Mouse (Mus musculus): ENCODE data around the gene Hps5.
A peak's percentile ranks its signal among the peaks of the same experiment; 100 is the strongest.
"Not testable (repeated sequence)": the region's sequence is repeated elsewhere in the genome, so short reads cannot be mapped to it uniquely, and the experiment has no call there.

Gene Hps5

DNA sequence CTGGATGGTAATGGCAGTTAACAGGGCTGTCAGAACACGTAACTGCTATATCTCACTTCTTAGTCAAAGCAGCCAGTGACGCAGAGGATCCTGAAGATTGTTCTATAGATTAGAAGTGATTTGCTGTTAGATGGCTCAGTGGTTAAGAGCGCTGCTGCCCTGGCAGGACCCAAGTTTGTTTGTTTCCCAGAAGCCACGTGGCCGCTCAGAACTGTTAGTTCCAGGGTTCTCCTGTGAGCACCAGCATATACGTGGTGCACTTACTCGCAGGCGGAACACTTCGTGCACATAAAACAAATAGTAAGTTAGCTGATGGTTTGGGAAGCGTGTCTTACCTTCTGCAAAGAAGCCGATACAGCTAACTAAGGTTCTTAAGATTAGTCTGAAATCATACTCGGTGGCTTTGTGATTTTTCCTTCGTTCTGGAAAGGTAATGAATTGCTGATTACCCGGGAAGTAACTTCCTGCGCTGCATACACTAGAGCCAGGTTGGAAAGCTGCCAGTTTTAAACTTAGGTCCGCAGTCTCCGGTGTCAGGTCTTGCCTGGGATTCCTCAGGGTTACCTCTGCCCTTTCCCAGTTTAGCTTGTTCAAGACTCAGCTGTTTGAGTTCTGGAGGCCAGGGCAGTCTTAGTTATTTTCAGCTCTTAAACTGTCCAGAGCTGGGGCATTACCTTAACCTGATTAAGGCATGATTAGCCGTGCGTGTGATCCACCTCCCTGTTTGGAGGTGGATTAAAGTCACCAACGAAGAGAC, 31.4 kb upstream of the Hps5 start:
- DNase-seq (ENCODE audit: low spot score) = no peak

DNA sequence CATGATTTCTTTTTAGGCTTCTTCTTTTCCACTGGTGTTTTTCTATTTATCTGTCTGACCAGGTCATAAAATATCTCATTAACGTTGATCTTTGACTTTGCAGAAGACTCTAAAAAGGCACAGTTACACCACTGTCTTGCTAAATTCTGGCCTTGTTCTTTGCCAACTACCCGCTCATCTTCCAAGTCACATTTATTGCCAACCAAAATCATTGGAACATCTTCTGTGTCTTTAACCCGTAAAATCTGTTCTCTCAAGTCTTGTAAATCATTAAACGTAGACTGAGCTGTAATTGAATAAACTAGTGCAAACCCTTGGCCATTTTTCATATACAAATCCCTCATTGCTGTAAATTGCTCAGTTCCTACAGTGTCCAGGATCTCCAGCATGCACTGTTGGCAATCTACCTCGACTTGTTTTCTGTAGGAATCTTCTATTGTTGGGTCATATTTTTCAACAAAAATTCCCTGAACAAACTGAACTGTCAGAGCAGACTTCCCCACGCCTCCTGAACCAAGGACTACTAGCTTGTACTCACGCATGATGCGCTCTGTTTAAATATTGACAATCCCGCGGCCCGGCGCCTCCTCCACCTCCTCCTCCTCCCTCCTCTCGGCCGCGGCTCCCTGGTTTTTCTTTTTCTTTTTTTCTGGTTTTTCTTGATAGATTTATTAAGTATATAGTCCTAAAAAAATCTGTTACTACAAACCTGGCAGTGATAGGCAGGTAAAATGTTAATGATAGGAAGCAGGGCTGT, 25.2 kb upstream of the Hps5 start:
- peak; percentile 49 for DNase-seq (ENCODE audit: low spot score)

DNA sequence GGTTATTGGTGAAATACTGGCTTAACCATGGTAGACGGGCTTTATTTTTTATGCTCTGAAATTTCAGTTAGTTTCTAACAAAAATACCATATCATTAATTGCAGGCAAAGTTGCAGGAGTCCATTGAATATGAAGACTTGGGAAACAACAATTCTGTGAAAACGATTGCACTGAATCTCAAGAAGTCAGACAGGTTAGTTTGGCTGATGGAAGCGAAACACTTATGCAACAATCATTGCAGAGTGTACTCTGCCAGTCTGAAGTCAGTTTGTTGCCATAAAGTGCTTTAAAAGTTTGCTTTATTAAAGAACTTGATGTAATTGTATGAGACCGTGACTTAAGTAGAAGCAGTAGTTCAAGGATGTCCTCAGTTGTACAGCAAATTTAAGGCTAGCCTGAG, 18.1 kb upstream of the Hps5 start:
- no peak for DNase-seq (ENCODE audit: low spot score)

DNA sequence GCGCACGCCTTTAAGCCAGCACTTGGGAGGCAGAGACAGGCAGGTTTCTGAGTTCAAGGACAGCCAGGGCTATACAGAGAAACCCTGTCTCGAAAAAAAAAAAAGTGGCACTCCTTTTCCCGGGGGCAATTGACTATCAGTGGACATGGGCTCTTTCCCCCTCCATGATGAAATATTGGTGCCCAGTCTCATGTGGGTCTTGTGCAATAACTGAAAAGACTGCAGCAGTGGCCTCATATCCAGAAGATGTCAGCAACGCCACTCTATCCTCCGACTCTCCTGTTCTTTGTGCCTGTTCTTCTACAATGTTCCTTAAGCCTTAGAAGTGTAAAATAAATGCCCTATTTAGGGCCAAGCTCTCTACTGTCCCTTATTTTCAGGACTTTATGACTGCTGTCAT, 14.5 kb upstream of the Hps5 start:
- DNase-seq (ENCODE audit: low spot score) = no peak

DNA sequence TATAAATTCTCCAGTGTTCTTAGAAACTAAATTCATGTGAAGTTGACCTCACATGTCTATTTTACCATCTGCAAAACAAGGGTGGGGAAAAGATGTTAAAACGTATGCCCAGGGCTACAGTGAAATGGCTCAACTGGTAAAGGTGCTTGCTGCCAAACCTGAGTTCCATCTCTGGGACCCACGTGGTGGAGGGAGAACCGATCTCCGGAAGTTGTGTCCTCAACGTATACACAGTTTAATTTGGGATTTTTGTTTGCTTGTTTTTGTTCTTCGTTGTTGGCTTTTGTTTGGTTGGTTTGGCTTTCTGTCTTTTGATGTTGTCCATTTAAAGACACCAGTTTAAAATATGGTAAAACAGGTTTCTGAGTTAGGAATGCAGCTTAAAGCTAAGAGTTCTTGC, 915 bp upstream of the Hps5 start:
- no peak for DNase-seq (ENCODE audit: low spot score)

DNA sequence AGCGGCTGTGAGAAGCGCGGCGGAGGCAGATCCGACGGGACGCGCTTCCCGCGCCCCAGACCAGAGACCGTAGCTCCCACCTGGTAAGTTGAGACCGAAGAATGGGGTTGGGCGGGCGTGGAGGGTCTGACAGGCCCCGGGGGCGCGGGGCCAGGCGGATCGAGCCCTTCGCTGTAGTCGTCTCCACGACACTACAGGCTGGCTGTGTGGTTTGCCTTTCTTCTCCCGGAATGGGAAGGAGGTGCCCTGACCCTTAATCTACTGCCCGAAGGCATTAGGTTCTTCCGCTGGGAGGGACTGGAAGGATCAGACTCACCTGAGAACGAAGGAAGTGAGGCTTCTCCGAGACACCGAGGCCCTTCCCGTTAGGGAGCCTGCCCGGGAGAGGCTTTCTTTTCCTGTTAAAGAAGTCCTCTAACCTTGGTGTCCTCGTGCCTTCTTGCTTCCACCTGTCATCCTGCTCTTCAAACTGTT, 379 bp upstream of the Hps5 start:
- DNase-seq (ENCODE audit: low spot score) = no peak

DNA sequence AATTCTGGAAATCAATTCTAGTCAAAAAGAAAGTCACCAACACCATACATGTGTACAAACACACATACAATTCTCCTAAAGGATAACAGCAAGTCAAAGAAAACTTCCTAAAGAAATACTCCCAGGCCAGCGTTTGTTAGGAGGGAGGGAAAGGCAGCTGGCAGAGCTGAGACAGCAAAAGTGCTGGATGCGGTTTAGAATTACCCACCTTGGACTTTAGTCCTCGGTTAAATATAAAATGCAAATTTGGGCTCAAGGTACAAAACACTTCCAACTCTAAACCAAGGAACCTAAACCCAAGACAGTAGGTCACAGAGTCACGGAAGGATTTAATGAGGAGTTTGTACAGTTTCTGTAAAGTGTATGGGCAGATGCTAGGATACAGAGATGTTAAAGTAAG, 2.0 kb downstream of the Hps5 start:
- no peak for DNase-seq (ENCODE audit: low spot score)

DNA sequence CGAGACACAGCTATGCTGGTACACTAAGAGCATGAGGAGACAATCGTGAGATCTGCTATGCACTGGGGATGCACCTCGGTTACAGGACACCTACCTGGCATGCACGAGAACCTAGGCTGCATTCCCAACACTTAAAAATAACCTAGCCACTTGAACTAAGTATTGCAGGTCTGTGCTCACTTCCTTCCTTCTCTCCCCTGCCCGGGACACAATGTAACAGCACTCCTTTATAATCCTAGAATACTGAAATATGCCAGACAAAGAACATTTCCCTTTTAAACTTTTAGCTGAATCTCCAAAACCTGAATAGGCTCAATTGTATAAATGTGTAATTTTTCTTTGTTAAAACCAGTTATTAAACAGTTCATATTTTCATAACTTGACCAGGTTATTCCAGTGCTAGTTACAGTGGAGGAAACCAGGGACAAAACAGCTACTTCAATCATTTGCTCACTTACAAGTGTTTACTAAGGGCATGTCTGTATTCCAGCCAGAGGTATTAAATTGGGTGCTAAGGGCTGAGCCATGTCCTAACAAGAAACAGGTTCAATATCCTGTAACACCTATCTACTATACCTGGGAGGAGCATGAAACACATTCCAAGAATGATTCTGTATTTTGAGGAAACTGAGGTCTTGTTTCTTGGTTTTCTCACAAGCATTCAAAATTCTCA, 6.6 kb downstream of the Hps5 start:
- no peak for DNase-seq (ENCODE audit: low spot score)

DNA sequence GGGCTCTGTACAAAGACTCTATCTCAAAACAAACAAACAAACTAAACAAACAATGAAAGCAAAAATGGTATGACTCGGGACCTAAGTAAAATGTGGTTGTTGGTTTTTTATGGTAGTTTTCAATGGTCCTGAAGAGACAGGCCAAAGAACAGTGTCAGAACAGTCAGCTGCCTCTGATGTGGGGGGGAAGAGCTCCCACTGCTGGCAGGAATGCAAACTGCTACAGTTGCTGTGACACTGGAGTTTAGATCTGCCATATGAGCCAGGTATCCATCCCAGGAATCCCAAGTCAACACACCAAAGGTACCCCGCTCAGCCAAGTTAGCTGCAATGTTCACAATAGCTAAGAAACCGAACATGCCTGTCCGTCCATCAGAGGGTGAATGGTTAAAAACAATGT, 25.2 kb downstream of the Hps5 start:
- DNase-seq (ENCODE audit: low spot score) = peak; percentile 78

DNA sequence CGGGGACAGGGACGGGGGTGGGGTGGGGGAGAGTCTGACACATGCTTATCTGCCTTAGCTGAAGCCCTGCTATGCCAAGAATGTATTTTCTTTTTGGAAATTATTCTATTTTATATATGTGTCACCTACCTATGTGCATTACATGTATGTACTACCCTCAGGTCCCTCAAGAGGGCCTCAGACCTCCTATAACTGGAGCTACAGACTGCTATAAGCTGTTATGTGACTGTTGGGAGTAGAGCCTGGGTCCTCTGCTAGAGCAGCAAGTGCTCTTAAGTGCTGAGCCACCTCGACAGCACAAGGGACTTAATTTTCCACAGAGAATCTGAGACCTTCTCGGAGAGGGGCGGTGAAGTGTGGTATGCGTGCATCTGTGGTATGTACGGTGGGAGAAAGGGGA, 27.4 kb downstream of the Hps5 start:
- DNase-seq (ENCODE audit: low spot score) = no peak

DNA sequence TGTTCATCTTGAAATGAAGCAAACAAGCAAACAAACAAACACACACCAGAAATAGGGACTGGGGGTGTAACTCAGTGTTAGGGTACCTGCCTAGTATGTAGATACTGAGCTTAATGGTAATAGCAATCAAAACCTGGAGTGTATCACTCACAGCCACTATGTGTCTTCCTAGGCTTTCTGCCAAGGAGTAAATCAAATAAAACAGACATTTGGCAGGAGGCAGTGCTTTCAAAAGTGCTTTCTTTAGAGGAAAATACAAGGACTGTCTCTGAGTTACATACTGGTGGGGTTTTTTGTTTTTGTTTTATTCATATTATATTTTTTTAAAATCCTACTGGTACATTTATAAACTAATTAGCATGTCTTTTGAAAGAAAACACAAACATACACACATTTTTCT, 28.5 kb downstream of the Hps5 start:
- peak; percentile 35 for DNase-seq (ENCODE audit: low spot score)

DNA sequence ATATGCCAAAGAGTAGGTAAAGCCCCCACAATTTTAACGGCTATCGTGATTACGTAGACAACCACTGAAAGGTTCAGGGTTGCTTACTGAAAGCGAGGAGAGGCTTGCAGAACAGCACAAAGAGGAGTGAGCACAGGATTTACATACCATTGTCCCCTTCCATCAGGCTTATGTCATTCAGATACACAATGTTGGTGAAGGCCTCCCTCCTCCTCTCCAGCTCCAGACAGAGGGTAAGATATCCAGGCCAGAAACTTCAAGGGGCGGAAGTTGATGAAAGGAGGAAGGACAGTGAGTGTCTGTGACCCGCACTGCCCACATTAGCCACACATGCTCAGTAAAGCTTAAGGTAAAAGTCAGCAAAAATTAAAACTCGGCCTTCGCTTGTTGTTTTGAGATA, 31.2 kb downstream of the Hps5 start:
- DNase-seq (ENCODE audit: low spot score) = no peak

DNA sequence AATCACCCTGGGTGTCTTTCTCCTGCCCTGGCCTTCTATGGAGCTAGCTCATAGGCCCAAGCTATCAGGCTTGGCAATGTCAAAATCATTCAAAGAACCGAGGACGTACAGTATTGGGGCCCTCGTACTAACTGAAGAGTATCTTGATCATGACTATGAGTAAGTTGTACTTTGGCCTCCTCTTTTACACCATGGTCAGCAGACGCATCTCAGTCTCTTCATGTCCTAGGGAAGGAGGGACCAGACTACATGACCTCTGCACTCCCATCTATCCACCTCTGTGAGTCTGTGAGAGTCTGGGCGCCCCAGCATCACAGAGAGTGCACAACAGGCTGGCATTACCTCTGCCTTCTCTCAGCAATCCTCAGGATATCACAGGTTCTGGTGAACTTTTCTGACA, 33.3 kb downstream of the Hps5 start:
- DNase-seq (ENCODE audit: low spot score) = no peak

DNA sequence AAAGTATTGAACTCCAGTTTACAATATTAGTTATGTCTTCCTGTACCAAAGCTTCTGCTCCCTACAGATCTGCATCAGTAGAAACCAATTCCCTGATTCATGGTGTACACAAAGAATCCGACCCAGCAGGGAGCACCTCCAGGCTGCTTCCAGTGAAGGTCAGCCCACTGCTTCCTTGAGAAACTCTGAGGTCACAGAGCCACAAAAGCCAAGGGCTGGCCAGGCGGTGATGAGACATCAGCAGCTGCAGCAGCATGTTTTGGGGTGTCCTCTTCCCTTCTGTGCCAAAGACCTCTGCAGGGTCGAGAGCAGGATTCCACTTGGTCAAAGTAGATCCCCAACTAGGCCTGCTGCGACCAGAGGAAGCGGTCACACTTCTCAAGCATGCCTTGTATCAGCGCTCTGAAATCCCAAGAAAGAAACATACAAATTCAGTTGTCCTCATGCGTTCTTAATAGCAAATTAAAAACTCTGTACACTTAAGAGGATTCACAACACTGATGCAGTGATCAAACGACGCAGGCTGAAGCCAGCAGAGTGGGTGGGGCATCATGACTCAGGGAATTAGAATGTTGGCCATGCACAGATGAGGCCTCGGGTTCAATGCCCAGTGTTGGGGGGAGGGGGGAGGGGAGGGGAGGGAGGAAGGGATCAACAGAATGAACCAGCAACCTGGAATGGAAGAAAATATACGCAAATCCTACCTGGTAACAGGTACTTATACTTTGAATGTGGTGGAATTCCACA, 34.6 kb downstream of the Hps5 start:
- no peak for DNase-seq (ENCODE audit: low spot score)

DNA sequence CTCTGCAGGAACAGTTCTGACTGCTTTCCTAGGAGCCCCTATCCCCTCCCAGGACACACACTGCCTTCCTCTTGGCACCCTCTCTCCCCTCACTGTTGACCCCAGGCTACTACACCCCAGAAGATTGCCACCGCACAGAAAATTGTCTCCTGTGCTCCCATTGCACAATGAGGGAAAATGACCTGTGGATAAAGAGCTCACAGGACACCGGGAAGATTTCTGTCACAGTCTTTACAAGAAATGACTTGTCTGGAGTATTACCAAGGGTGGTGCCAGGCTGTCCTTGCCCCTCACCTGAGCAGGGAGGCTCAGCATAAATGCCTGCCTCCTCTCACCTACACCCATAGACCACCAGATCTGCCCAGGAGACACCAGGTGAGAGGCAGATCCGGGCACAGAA, 44.4 kb downstream of the Hps5 start, which contains the start of gene Saa2:
Gene Saa2, plus strand, starts transcription at position 301 of the 400 bp plus-strand sequence.
- DNase-seq (ENCODE audit: low spot score) = no peak

DNA sequence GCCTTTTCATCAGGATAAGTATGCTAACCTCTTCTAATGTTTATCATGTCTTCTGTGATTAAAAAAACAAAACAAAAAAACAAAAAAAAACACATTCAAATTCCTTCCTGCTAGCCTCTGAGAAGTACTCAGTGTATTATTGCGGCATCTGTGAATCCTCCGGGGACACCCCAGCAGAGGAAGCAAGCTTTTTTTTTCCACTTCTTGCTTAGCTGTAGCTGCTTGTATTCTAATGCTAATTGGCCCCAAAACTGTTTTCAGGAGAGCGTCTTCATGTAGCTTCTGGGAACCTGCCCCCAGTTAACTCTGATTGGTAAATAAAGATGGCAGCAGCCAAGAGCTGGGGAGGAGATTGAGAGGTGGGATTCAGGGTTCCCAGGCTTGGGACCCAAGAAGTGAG, 47.4 kb downstream of the Hps5 start:
- DNase-seq (ENCODE audit: low spot score) = peak; percentile 70

DNA sequence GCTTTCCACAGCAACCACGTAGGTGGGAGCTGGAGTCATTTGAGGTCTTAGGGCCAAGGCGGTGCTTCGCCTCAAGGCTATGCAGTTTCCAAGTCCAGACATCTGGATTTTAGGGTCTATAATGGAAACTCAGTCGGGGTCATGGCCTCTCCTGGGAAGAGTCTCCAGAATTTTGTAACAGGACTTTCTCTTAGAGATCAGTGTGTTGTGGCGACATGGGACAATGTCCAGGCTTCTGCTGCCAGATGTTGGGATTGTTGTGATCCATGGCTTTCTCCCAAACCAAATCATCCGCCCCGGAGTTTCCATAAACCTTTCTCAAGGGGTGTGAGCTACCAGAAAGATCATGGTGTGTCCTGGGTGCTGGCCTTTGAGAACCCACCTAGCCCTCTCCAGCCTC, 49.5 kb downstream of the Hps5 start:
- peak; percentile 80 for DNase-seq (ENCODE audit: low spot score)

DNA sequence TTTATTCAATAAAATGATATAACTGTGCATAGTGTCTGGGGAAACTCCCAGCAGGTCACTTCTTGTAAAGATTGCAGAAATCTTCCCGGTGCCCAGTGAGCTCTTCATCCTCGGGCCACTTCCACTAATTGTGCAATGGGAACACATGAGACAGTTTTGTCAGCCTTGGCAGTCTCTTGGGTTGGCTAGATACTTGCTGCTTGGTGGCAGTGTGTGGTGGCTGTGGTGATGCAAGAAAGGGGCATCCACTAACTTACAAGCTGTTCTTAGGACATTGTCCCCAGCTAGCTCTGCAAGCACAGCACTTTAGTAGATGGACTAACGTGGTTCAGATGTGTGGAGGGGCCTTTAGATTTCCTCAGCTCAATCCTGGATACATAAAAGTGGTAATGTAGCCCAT, 50.0 kb downstream of the Hps5 start:
- peak; percentile 91 for DNase-seq (ENCODE audit: low spot score)

DNA sequence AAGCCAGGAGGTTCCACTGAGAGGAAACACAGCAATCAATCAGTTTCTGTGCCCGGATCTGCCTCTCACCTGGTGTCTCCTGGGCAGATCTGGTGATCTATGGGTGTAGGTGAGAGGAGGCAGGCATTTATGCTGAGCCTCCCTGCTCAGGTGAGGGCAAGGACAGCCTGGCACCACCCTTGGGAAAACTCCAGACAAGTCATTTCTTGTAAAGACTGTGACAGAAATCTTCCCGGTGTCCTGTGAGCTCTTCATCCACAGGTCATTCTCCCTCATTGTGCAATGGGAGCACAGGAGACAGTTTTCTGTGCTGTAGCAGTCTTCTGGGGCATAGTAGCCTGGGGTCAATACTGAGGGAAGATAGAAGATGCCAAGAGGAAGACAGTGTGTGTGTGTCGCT, 53.0 kb downstream of the Hps5 start, which contains the start of gene Saa1:
Gene Saa1, minus strand, starts transcription at position 101 of the 400 bp plus-strand sequence.
- DNase-seq (ENCODE audit: low spot score) = not testable (repeated sequence)

DNA sequence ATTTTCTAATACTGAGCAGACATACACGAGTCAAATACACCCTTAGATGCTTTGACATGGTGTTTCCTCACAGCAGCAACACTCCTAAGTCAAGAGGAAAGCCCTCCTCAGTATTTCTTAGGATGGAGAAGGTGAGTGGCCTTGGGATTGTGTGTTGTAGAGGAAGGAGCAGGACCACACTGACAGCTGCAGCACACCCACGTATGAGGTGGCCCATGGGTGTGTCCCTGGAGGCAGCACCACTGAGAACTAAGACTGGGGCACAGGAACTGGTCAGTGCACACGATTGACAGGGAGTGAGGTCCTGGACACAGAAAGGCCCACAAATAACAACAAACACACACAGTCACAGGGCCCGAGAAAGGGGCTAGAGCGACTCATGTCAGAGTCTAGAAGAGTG, 55.8 kb downstream of the Hps5 start:
- not testable (repeated sequence) for DNase-seq (ENCODE audit: low spot score)

DNA sequence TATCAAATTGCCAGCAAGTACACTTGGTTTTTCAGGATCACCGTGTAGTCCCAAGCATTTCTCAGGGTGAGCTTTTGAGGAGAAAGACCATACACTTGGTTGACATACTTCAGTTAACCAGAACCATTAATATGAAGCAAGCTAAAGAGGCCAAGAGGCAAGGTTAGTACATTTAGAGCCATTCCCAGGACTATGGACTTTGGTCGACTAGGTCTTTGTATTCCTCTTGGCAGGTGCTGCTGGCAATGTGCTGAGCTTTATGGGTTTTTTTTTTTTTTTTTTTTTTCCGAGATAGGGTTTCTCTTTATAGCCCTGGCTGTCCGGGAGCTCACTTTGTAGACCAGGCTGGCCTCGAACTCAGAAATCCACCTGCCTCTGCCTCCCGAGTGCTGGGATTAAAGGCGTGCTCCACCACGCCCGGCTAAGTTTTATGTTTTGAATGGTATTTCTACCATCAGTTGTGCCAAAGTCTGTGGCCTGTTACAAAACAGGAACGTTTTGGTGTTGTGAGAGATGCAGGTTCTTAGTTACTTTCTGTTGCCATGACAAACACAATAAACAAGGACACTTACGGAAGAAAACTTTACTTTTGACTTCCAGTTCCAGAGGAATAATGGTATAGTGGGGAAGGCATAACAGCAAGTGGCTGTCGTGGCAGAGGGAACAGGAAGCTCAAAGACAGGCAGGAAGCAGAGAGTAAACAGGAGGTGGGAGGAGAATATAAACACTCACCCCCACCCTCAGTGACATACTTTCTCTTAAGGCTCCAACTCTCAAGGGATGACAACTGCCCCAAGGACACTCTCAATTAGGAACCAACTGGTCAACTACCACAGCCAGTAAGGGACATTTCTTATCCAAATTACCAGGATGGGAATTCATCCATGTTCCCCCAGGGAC, 57.1 kb downstream of the Hps5 start:
- DNase-seq (ENCODE audit: low spot score) = no peak

All from adipocyte (in vitro differentiated cells).